Mouse (Mus musculus) lung, postnatal 0 days (tissue): ENCODE measurements at regions not wholly inside any gene's neighbourhood (a gene's known extent, or its start where the extent isn't known, plus 50 kb on each side); places are given as distances from the start of the nearest gene placed in this dataset.

Experiments
- ATAC-seq: fragments of 200-750 bp; cut with Nextera tagmentation; 2 replicates; pipeline ENCODE4 v1.8.0; 2017; ENCODE audit warnings: moderate library complexity
- DNase-seq: peaks from one replicate; pipeline ENCODE4 v3.0.0-alpha.2; 2016; ENCODE audit warnings: low spot score
- H3K27ac ChIP-seq: fragments of 300-500 bp; sonication (generic); 2 replicates; pipeline ENCODE4 v1.5.1; 2014; ENCODE audit warnings: antibody characterized with exemption, mild to moderate bottlenecking, low read length, mixed read lengths
- H3K27me3 ChIP-seq: fragments of 300-500 bp; sonication (generic); replicated peaks from 2 replicates; pipeline ENCODE4 v1.6.1; 2014; ENCODE audit warnings: low read length, mixed read lengths; ENCODE audit not compliant: insufficient read depth
- H3K36me3 ChIP-seq: fragments of 300-500 bp; sonication (generic); 2 replicates; pipeline ENCODE4 v1.6.1; 2014; ENCODE audit warnings: low read length, mixed read lengths; ENCODE audit not compliant: insufficient read depth
- H3K4me1 ChIP-seq: fragments of 300-500 bp; sonication (generic); 2 replicates; pipeline ENCODE4 v1.6.1; 2014; ENCODE audit warnings: antibody characterized with exemption, low read depth, low read length, mixed read lengths; ENCODE audit not compliant: insufficient read depth
- H3K4me2 ChIP-seq: fragments of 300-500 bp; sonication (generic); replicated peaks from 2 replicates; pipeline ENCODE4 v1.6.1; 2014; ENCODE audit warnings: low read depth, mild to moderate bottlenecking, low read length, moderate library complexity, mixed read lengths
- H3K4me3 ChIP-seq: fragments of 300-500 bp; sonication (generic); 2 replicates; pipeline ENCODE4 v1.5.1; 2014; ENCODE audit warnings: low read depth, low read length
- H3K9ac ChIP-seq: fragments of 300-500 bp; sonication (generic); replicated peaks from 2 replicates; pipeline ENCODE4 v1.6.1; 2014; ENCODE audit warnings: low read depth, mild to moderate bottlenecking
- H3K9me3 ChIP-seq: fragments of 300-500 bp; sonication (generic); 2 replicates; pipeline ENCODE4 v1.6.1; 2016; ENCODE audit warnings: low read length, mixed read lengths
- CTCF ChIP-seq: IDR thresholded peaks from 2 replicates; pipeline ENCODE4 v1.5.1; 2016; ENCODE audit warnings: antibody characterized with exemption, mild to moderate bottlenecking
- EP300 ChIP-seq: IDR thresholded peaks from 2 replicates; pipeline ENCODE4 v1.6.1; 2016; ENCODE audit warnings: antibody characterized with exemption, mild to moderate bottlenecking, control low read depth
- WGBS: fragments of 180-500 bp; shearing (Covaris S2); extraction: QIAGEN DNeasy Blood & Tissue Kit; methylation state at CpG from one replicate; pipeline ENCODE4 v1.1.7; 2014; 5-methylcytosine and 5-hydroxymethylcytosine counted together

GRCm38 (mm10) chr13:48049796-48050195 is 211.2 kb upstream of the Id4 start:
- ATAC-seq (no peak), DNase-seq (no peak)
- Histone ChIP-seq H3K4me2 (no peak overlapping the region), H3K27ac (no peak overlapping the region), H3K27me3 (no peaks in the 10 kb centered on the region), H3K36me3 (no peaks in the 10 kb centered on the region), H3K9me3 (no peaks in the 10 kb centered on the region), H3K4me3 (no peak overlapping the region), H3K9ac (no peak overlapping the region), H3K4me1 (no peaks in the 10 kb centered on the region)
- WGBS, result 82% methylated on average over 6 of the region's 6 CpGs
- no peak for TF ChIP-seq EP300
- no peak for TF ChIP-seq CTCF

- Histone ChIP-seq H3K4me3 (no peak overlapping the region), H3K4me1 (no peaks in the 10 kb centered on the region), H3K4me2 (no peak overlapping the region), H3K36me3 (no peaks in the 10 kb centered on the region), H3K9me3 (no peaks in the 10 kb centered on the region), H3K9ac (no peak overlapping the region), H3K27me3 (no peaks in the 10 kb centered on the region), H3K27ac (no peak overlapping the region)
- TF ChIP-seq CTCF (no peak), EP300 (no peak)
- ATAC-seq (peak; percentile 70), DNase-seq (peak; percentile 59)
Observed at GRCm38 (mm10) chr13:48074630-48075029, 186.4 kb upstream of the Id4 start.

GRCm38 (mm10) chr13:48075315-48075714 is 185.7 kb upstream of the Id4 start:
- 44% methylated on average over 5 of the region's 5 CpGs for WGBS
- H3K27ac ChIP-seq, result no peak overlapping the region

DNA sequence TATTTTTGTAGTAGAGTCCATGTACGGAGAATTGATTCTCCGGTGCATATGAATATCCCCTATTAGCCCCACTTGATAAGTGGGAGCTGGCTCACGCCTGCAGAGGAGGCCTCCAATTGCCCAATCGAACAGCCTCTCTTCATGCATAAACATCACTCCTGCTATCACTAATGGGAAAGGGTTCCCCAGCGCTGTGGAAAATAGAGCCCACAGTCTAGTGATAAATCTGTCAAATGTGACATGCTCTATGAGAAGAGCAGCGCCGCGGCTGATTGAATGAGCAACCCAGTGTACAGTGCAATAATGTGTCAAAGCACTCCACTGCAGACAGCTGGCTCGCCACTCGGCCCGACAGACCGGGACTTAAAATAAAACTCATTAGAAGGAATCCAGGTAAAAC is 182.8 kb upstream of the Id4 start:
- Histone ChIP-seq H3K4me3 (no peak overlapping the region), H3K27ac (no peak overlapping the region), H3K4me1 (no peaks in the 10 kb centered on the region), H3K9ac (no peak overlapping the region), H3K27me3 (no peaks in the 10 kb centered on the region), H3K36me3 (no peaks in the 10 kb centered on the region), H3K4me2 (no peak overlapping the region), H3K9me3 (no peaks in the 10 kb centered on the region)
- TF ChIP-seq CTCF (no peak), EP300 (no peak)
- WGBS, result 60% methylated on average over 12 of the region's 12 CpGs
- no peak for ATAC-seq
- DNase-seq, result no peak

More at GRCm38 (mm10) chr13:48075315-48075714, 185.7 kb upstream of the Id4 start:
- Histone ChIP-seq H3K27me3 (no peaks in the 10 kb centered on the region), H3K9ac (no peak overlapping the region), H3K9me3 (no peaks in the 10 kb centered on the region), H3K4me3 (no peak overlapping the region), H3K4me2 (no peak overlapping the region), H3K4me1 (no peaks in the 10 kb centered on the region), H3K36me3 (no peaks in the 10 kb centered on the region)
- ATAC-seq (peak; percentile 57), DNase-seq (peak; percentile 49)
- TF ChIP-seq EP300 (no peak), CTCF (no peak)

- Histone ChIP-seq H3K36me3 (no peaks in the 10 kb centered on the region), H3K9me3 (no peaks in the 10 kb centered on the region), H3K4me1 (no peaks in the 10 kb centered on the region), H3K4me2 (no peak overlapping the region), H3K27me3 (no peaks in the 10 kb centered on the region), H3K4me3 (no peak overlapping the region), H3K9ac (no peak overlapping the region), H3K27ac (no peak overlapping the region)
- ATAC-seq (no peak), DNase-seq (no peak)
- 73% methylated on average over 2 of the region's 2 CpGs for WGBS
- TF ChIP-seq EP300, result no peak
- TF ChIP-seq CTCF, result no peak
Observed at GRCm38 (mm10) chr13:48083294-48083693, 177.7 kb upstream of the Id4 start.

GRCm38 (mm10) chr13:48083807-48084206 is 177.2 kb upstream of the Id4 start:
- H3K36me3 ChIP-seq, result no peaks in the 10 kb centered on the region
- H3K9ac ChIP-seq, result no peak overlapping the region
- H3K27me3 ChIP-seq, result no peaks in the 10 kb centered on the region
- H3K4me2 ChIP-seq, result no peak overlapping the region
- no peak overlapping the region for H3K4me3 ChIP-seq
- no peak overlapping the region for H3K27ac ChIP-seq
- ATAC-seq (no peak), DNase-seq (no peak)
- H3K4me1 ChIP-seq, result no peaks in the 10 kb centered on the region
- H3K9me3 ChIP-seq, result no peaks in the 10 kb centered on the region
- TF ChIP-seq CTCF (no peak), EP300 (no peak)

GRCm38 (mm10) chr13:48094275-48095035 is 166.6 kb upstream of the Id4 start:
- no peak overlapping the region for H3K4me3 ChIP-seq
- H3K27me3 ChIP-seq, result no peaks in the 10 kb centered on the region
- ATAC-seq (no peak), DNase-seq (no peak)
- H3K36me3 ChIP-seq, result no peaks in the 10 kb centered on the region
- no peaks in the 10 kb centered on the region for H3K9me3 ChIP-seq
- no peak overlapping the region for H3K9ac ChIP-seq
- no peak for TF ChIP-seq EP300
- no peak for TF ChIP-seq CTCF
- H3K4me1 ChIP-seq, result no peaks in the 10 kb centered on the region
- H3K4me2 ChIP-seq, result no peak overlapping the region
- 84% methylated on average over 16 of the region's 16 CpGs for WGBS
- H3K27ac ChIP-seq, result no peak overlapping the region
